Mouse (Mus musculus) neural tube, embryonic 11.5 days (tissue): ENCODE data around the gene Atg2a. TPM values are rescaled to one million over a fixed set of nuclear protein-coding genes. Genes with fewer than 3 reads are reported as not detected.

Experiments used
- ATAC-seq: fragments of 200-750 bp; cut with Nextera tagmentation; 2 replicates; pipeline ENCODE4 v1.8.0; 2017; ENCODE audit warnings: moderate number of reproducible peaks, mild to moderate bottlenecking, moderate TSS enrichment, moderate library complexity; ENCODE audit not compliant: insufficient read depth, low FRiP score, low TSS enrichment
- DNase-seq: peaks from one replicate; pipeline ENCODE4 v3.0.0-alpha.2; 2015; ENCODE audit warnings: low spot score
- H3K27ac ChIP-seq: fragments of 300-500 bp; sonication (generic); 2 replicates; pipeline ENCODE4 v1.5.1; 2014; ENCODE audit warnings: low read depth, mild to moderate bottlenecking, low read length
- H3K27me3 ChIP-seq: fragments of 300-500 bp; sonication (generic); 2 replicates; pipeline ENCODE4 v1.6.1; 2014; ENCODE audit warnings: mild to moderate bottlenecking, low read length, mixed read lengths; ENCODE audit not compliant: control insufficient read depth, insufficient read depth
- H3K36me3 ChIP-seq: fragments of 300-500 bp; sonication (generic); 2 replicates; pipeline ENCODE4 v1.6.1; 2014; ENCODE audit warnings: mild to moderate bottlenecking, low read length, moderate library complexity, mixed read lengths; ENCODE audit not compliant: control insufficient read depth, insufficient read depth
- H3K4me1 ChIP-seq: fragments of 300-500 bp; sonication (generic); 2 replicates; pipeline ENCODE4 v1.6.1; 2014; ENCODE audit warnings: low read length, mixed read lengths; ENCODE audit not compliant: control insufficient read depth, insufficient read depth
- H3K4me2 ChIP-seq: fragments of 300-500 bp; sonication (generic); 2 replicates; pipeline ENCODE4 v1.6.1; 2014; ENCODE audit warnings: low read depth, mild to moderate bottlenecking, moderate library complexity
- H3K4me3 ChIP-seq: fragments of 300-500 bp; sonication (generic); 2 replicates; pipeline ENCODE4 v1.5.1; 2014; ENCODE audit warnings: low read depth, low read length
- H3K9ac ChIP-seq: fragments of 300-500 bp; sonication (generic); 2 replicates; pipeline ENCODE4 v1.6.1; 2014; ENCODE audit warnings: mild to moderate bottlenecking, low read length
- H3K9me3 ChIP-seq: fragments of 300-500 bp; sonication (generic); 2 replicates; pipeline ENCODE4 v1.6.1; 2016; ENCODE audit warnings: low read length; ENCODE audit not compliant: control insufficient read depth
- WGBS: fragments of 180-500 bp; shearing (Covaris S2); extraction: QIAGEN DNeasy Blood & Tissue Kit; methylation state at CpG from one replicate; pipeline ENCODE4 v1.1.7; 2014; 5-methylcytosine and 5-hydroxymethylcytosine counted together
- polyA plus RNA-seq: library from polyadenylated mRNA; unstranded; fragments of >200 nt; fragmentation: Nextera tagmentation; extraction: Ambion mirVana; gene quantifications from 2 replicates; pipeline ENCODE4 v1.2.1, GENCODE M21; 2014

Atg2a gene
- polyA plus RNA-seq, 1 experiment from 2014 or later: 13.3 TPM

DNA sequence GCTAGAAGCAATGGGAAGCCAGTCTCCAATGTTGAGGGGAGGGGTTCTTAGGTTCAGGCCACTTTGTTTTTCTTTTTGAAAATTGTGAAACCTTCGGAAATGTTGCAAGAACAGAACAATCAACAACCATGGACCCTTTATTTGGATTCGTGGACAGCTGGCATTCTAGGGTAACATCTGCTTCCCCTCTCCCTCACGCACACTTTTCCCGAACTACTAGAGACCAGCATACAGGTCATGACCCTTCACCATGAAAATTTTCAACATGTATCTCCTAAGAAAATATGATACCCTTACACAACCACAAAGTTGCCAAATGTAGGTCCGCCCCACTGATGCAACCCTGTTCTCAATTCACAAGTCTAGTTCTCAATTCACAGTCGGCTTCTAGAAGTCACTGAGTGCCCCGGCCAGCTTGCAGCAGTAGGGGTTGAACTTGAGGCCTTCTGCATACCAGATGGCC, 27.2 kb downstream of the Atg2a start:
- H3K36me3 ChIP-seq: no peaks in the 10 kb centered on the region
- WGBS: 81% methylated on average over 7 of the region's 7 CpGs
- ATAC-seq (no peak), DNase-seq (no peak)
- H3K4me3 ChIP-seq: no peak overlapping the region
- no peaks in the 10 kb centered on the region for H3K9me3 ChIP-seq
- no peak overlapping the region for H3K27ac ChIP-seq
- no peak overlapping the region for H3K4me2 ChIP-seq
- 0 out of 2 replicates have a peak, but pooled peaks cover 2% of the 10 kb centered on the region for H3K4me1 ChIP-seq
- H3K9ac ChIP-seq: no peak overlapping the region
- no peaks in the 10 kb centered on the region for H3K27me3 ChIP-seq

DNA sequence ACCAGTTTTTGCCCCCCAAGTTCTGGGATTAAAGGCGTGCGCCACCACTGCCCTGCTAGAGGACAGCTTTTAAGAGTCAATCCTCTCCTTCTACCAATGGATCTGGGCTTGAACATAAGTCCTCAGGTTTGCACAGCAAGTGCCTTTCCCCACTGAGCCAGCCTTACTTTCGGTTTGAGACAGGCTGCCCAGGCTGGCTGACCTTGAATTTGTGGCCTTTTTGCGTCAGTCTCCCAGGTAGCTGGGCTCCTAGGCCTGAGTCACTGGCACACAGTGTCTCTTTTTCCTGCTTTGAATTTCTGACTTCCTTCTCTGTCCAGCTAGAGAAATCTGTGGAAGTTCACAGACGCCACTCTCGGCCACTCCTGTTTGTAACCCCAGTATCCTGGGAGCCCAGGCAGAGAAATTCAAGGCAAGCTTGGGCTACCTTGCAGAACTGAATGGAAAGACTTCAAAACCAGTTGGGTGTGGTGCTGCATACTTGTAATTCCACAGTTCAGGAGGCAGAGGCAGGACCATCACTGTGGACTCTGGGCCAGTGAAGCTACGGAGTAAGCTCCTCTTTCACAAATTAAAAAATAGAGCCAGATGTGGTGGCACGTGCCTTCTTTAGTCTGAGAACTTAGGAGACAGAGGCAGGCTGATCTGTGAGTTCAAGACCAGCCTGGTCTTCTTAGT, 28.5 kb downstream of the Atg2a start:
- ATAC-seq (no peak), DNase-seq (no peak)
- no peak overlapping the region for H3K4me3 ChIP-seq
- 90% methylated on average over 8 of the region's 8 CpGs for WGBS
- no peak overlapping the region for H3K27ac ChIP-seq
- no peak overlapping the region for H3K4me2 ChIP-seq
- H3K4me1 ChIP-seq: 0 out of 2 replicates have a peak, but pooled peaks cover 2% of the 10 kb centered on the region
- no peaks in the 10 kb centered on the region for H3K27me3 ChIP-seq
- no peaks in the 10 kb centered on the region for H3K36me3 ChIP-seq
- no peaks in the 10 kb centered on the region for H3K9me3 ChIP-seq
- H3K9ac ChIP-seq: no peak overlapping the region

DNA sequence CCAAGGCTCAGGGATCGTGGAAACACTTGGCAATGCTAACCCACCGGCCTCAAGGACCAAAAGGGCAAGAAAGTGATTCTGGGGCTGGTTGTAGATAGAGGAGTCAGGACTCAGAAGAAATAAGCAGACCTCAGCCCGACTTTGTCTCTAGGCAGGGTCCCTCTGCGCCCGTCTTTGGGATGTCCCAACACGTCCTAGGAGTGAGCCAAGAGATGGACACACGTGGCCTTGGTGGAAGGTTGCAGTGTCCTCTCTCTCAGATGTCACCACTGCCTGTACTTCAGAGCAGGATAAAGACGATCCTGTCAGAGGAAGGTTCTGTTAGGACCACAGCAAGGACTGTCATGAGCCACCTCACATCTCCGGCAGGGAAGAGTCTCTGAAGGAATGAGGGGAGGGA, 29.2 kb downstream of the Atg2a start:
- DNase-seq (no peak), ATAC-seq (no peak)
- no peaks in the 10 kb centered on the region for H3K27me3 ChIP-seq
- H3K4me2 ChIP-seq: no peak overlapping the region; the same call in 1 of the 2 replicates
- H3K36me3 ChIP-seq: no peaks in the 10 kb centered on the region
- 0 out of 2 replicates have a peak overlapping the region, but pooled peaks have one; percentile 22 for H3K9ac ChIP-seq
- WGBS: 65% methylated on average over 9 of the region's 9 CpGs
- no peak overlapping the region for H3K27ac ChIP-seq
- H3K9me3 ChIP-seq: no peaks in the 10 kb centered on the region
- peaks cover 3% of the 10 kb centered on the region for H3K4me1 ChIP-seq
- H3K4me3 ChIP-seq: no peak overlapping the region

DNA sequence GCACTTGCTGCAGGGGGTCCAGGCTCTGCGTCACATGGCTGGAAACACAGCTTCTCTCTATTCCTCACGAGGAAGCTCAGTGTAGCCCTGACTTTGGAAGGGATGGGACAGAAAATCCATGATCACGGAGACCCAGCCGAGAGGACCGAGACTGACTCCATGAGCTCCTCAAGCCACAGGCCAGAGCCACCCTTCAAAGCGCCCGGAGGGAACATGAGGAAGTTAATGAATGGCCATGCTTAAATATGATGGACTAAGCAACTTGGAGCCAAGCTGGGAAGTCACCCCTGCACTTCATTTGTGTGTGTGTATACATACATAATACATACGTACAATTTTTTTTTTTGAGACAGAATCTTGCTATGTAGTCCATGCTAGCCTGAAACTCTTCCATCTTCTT, 29.7 kb downstream of the Atg2a start:
- Histone ChIP-seq H3K36me3 (no peaks in the 10 kb centered on the region), H3K27ac (no peak overlapping the region), H3K4me1 (peaks cover 6% of the 10 kb centered on the region), H3K4me3 (no peak overlapping the region), H3K27me3 (no peaks in the 10 kb centered on the region), H3K9me3 (no peaks in the 10 kb centered on the region), H3K4me2 (no peak overlapping the region; the same call in 1 of the 2 replicates), H3K9ac (0 out of 2 replicates have a peak overlapping the region, but pooled peaks have one; percentile 22)
- no peak for DNase-seq
- ATAC-seq: no peak
- WGBS: 35% methylated on average over 8 of the region's 8 CpGs

DNA sequence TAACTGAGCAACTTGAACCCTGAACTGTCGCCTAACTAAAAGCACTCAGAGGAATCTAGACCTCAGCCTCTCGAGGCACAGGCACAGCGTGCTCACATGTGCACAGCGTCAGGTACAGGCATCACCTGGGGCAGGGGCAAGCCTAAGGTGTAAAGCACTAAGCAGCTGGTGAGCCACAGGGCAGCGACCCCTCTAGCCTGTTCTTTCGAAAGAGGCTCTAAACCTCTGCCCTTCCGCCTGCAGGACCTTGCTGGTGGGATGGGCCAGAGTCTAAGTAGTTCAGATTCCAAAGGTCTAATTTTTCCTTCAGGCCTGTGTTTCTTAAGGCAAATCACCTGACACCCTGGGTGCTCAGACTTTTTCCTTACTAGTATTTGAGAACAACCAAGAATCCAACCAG, 30.6 kb downstream of the Atg2a start:
- H3K4me1 ChIP-seq: peaks cover 6% of the 10 kb centered on the region
- no peaks in the 10 kb centered on the region for H3K36me3 ChIP-seq
- WGBS: 73% methylated on average over 7 of the region's 7 CpGs
- H3K4me2 ChIP-seq: no peak overlapping the region
- no peak overlapping the region for H3K27ac ChIP-seq
- no peak overlapping the region for H3K4me3 ChIP-seq
- DNase-seq (no peak), ATAC-seq (no peak)
- no peak overlapping the region for H3K9ac ChIP-seq
- H3K9me3 ChIP-seq: no peaks in the 10 kb centered on the region
- H3K27me3 ChIP-seq: no peaks in the 10 kb centered on the region

DNA sequence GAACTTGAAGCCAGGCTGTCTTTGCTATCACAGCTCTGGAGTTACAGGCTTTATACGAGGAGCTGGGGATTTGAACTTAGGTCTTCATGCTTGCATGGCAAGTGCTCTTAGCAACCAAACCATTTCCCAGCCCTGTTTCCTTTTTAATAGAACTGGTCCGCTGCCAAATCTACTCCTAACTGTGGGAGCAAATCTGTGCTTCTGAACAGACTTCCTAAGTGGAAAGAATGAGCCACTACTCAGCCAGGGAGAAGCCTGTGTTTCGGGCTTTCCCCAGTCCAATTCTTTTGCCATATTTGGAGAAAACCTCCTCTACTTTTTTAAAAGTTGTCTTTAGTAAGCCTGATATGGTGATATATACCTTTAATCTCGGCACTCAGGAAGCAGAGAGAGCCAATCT, 31.3 kb downstream of the Atg2a start:
- Histone ChIP-seq H3K9ac (no peak overlapping the region), H3K36me3 (no peaks in the 10 kb centered on the region), H3K4me1 (peaks cover 10% of the 10 kb centered on the region), H3K27ac (no peak overlapping the region), H3K4me3 (no peak overlapping the region), H3K9me3 (no peaks in the 10 kb centered on the region), H3K27me3 (no peaks in the 10 kb centered on the region), H3K4me2 (no peak overlapping the region)
- 90% methylated on average over 4 of the region's 4 CpGs for WGBS
- ATAC-seq (no peak), DNase-seq (no peak)

DNA sequence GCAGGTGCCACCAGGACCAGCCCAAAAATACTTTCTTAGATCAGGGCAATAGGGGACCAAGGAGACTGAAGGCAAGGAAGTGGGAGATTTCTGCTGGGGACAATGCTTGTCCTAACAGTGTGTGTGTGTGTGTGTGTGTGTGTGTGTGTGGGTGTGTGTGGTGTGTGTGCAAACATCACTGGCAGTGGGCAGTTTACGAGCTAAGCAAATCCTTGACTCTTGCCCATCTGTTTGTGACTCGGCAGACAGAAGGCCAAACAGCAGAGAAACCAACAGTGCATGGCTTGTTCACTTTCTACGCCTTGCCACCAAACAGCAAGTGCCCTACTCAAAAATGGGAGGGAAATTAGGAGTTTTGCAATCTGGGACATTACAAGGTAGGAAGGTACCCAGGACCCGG, 32.1 kb downstream of the Atg2a start:
- peaks cover 18% of the 10 kb centered on the region for H3K4me1 ChIP-seq
- 81% methylated on average over 4 of the region's 4 CpGs for WGBS
- DNase-seq (no peak), ATAC-seq (no peak)
- no peaks in the 10 kb centered on the region for H3K27me3 ChIP-seq
- no peaks in the 10 kb centered on the region for H3K9me3 ChIP-seq
- H3K4me3 ChIP-seq: no peak overlapping the region
- no peak overlapping the region for H3K27ac ChIP-seq
- H3K4me2 ChIP-seq: no peak overlapping the region
- H3K9ac ChIP-seq: no peak overlapping the region
- H3K36me3 ChIP-seq: no peaks in the 10 kb centered on the region

DNA sequence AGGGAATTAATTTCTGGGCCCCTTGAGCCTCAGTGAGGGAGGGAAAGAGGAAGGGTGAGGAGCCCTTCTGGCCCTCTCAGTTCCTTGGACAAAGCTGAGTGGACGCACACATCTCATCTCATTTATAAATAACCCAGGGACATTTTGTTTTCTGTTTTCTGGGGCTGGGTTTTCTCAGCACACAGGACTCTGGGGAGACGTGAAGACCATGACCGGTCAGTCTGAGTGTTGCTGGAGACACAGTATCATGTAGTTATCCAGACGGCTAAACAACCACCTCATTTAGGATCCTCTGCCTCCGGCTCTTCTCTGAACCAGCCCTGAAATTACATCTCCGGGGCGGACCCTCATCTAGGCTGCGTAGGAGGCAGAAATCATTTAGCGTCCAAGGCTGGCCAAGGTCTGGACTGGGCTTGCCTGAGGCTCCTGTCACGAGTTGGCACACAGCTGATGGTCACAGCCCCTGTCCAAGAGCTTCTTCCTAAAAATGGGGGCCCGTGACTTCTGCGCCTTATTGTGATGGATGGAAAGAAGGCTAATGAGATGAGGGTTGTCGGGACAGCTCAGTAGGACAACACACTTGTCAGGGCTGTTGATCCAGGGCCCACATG, 32.6 kb downstream of the Atg2a start:
- WGBS: 92% methylated on average over 13 of the region's 13 CpGs

More for the DNA sequence above, 32.6 kb downstream of the Atg2a start:
- Histone ChIP-seq H3K27me3 (no peaks in the 10 kb centered on the region), H3K4me1 (peaks cover 23% of the 10 kb centered on the region), H3K4me2 (no peak overlapping the region), H3K9me3 (no peaks in the 10 kb centered on the region), H3K36me3 (no peaks in the 10 kb centered on the region), H3K4me3 (no peak overlapping the region), H3K27ac (no peak overlapping the region), H3K9ac (no peak overlapping the region)
- ATAC-seq: no peak
- DNase-seq: no peak
